ENCODE assay signal across 8 mouse cellular contexts in genomic region chr7:142737772-142738171, GRCm38 (mm10). TPM values are rescaled to one million over a fixed set of nuclear protein-coding genes. Genes with fewer than 3 reads are reported as not detected.
A peak's percentile ranks its signal among the peaks of the same experiment; 100 is the strongest.
DNase-seq lines count a peak whose midpoint lies in the region; ATAC-seq and TF ChIP-seq lines count a peak whose summit lies in the region.

No protein-coding gene starts in this region.

- no peaks in the 10 kb centered on the region for H3K4me1 ChIP-seq in kidney, postnatal 0 days (replicated peaks; ENCODE audit: insufficient read depth, low read length)
- no peaks in the 10 kb centered on the region for H3K4me1 ChIP-seq in midbrain, postnatal 0 days (ENCODE audit: insufficient read depth, low read length)

- ATAC-seq in kidney, postnatal 0 days (replicated peaks; ENCODE audit: low FRiP score, low read depth) = no peak
- ATAC-seq in midbrain, postnatal 0 days (ENCODE audit: low FRiP score) = no peak

- 7% methylated on average over 3 of the region's 3 CpGs for WGBS in kidney, postnatal 0 days
- 16% methylated on average over 3 of the region's 3 CpGs for WGBS in midbrain, postnatal 0 days

- TF ChIP-seq CTCF in kidney, postnatal 0 days (IDR thresholded peaks at IDR 0.05; ENCODE audit: low read depth) = peak; percentile 83
- TF ChIP-seq CTCF in midbrain, postnatal 0 days (IDR thresholded peaks at IDR 0.05) = peak; percentile 89

- peak; percentile 3 to 52 for DNase-seq in heart, adult 18-20 months
- no peak for DNase-seq in heart, postnatal 25 days (ENCODE audit: low spot score)
- DNase-seq in right cerebral cortex, adult 2 months (ENCODE audit: low spot score in 2 of 2) = peak; percentile 29 to 32
- DNase-seq in right cerebral cortex, postnatal 25 days = no peak
- peak; percentile 6 for DNase-seq in cerebellum, adult 9-11 months
- peak; percentile 70 for DNase-seq in kidney, postnatal 0 days (ENCODE audit: low spot score)
- peak; percentile 76 for DNase-seq in midbrain, postnatal 0 days (ENCODE audit: low spot score)
- no peak for DNase-seq in gastrocnemius, postnatal 14 days

- intact Hi-C loops in heart, postnatal 25 days (cut with DNase I) = no loop called here
- intact Hi-C loops in gastrocnemius, postnatal 14 days (cut with DNase I; ENCODE audit: low total_unique reads) = no loop called here

- no peak overlapping the region for H3K9ac ChIP-seq in kidney, postnatal 0 days (ENCODE audit: low read depth, low read length)
- no peak overlapping the region for H3K9ac ChIP-seq in midbrain, postnatal 0 days (replicated peaks; ENCODE audit: low read length, poor library complexity, severe bottlenecking)

- H3K4me2 ChIP-seq in kidney, postnatal 0 days (ENCODE audit: low read length) = no peak overlapping the region
- no peak overlapping the region for H3K4me2 ChIP-seq in midbrain, postnatal 0 days (ENCODE audit: low read depth, low read length, poor library complexity, severe bottlenecking)

- H3K27ac ChIP-seq in kidney, postnatal 0 days = no peak overlapping the region
- no peak overlapping the region for H3K27ac ChIP-seq in midbrain, postnatal 0 days (ENCODE audit: low read depth, low read length)

- H3K9me3 ChIP-seq in kidney, postnatal 0 days (replicated peaks; ENCODE audit: low read length) = no peaks in the 10 kb centered on the region
- H3K9me3 ChIP-seq in midbrain, postnatal 0 days (ENCODE audit: low read length) = no peaks in the 10 kb centered on the region

- H3K27me3 ChIP-seq in kidney, postnatal 0 days (ENCODE audit: insufficient read depth, low read length) = no peaks in the 10 kb centered on the region
- H3K27me3 ChIP-seq in midbrain, postnatal 0 days (ENCODE audit: insufficient read depth, low read length) = no peaks in the 10 kb centered on the region

- H3K36me3 ChIP-seq in kidney, postnatal 0 days (ENCODE audit: insufficient read depth, low read length) = no peaks in the 10 kb centered on the region
- H3K36me3 ChIP-seq in midbrain, postnatal 0 days (ENCODE audit: insufficient read depth, low read length) = no peaks in the 10 kb centered on the region

- no peak overlapping the region for H3K4me3 ChIP-seq in kidney, postnatal 0 days (replicated peaks; ENCODE audit: low read depth, low read length)
- no peak overlapping the region for H3K4me3 ChIP-seq in midbrain, postnatal 0 days (ENCODE audit: low read depth, low read length)

RNA-seq across cellular contexts. Expression of gene Ins2, which starts 5.4 kb away (rescaled TPM):
- total RNA-seq in heart, adult 18-20 months (2021) = not detected
- total RNA-seq in heart, postnatal 25 days (2021) = not detected
- not detected in 2 replicates for polyA plus RNA-seq in kidney, postnatal 0 days (2015; fragmentation: Nextera tagmentation; extraction: Ambion mirVana)
- not detected in 2 replicates for total RNA-seq in midbrain, postnatal 0 days (2014; rRNA removed)
- polyA plus RNA-seq in midbrain, postnatal 0 days (2015; fragmentation: Nextera tagmentation; extraction: Ambion mirVana) = 0.58 TPM in 1 of 2 replicates, not detected in the other
- total RNA-seq in gastrocnemius, postnatal 14 days (2021) = not detected

Comparison
In these comparisons a context has a peak if more than half of its experiments do, and no peak if none do; other contexts are left out.
1. DNase-seq: peak in heart, adult 18-20 months (2 of 2), right cerebral cortex, adult 2 months (2 of 2), cerebellum, adult 9-11 months (single experiment), kidney, postnatal 0 days (single experiment) and midbrain, postnatal 0 days (single experiment); none in heart, postnatal 25 days (single experiment), right cerebral cortex, postnatal 25 days (single experiment) and gastrocnemius, postnatal 14 days (single experiment).